Mouse (Mus musculus) kidney, adult 11 months (tissue): Measurements from ENCODE around the gene Lamtor1.
"Not testable (repeated sequence)": the region's sequence is repeated elsewhere in the genome, so short reads cannot be mapped to it uniquely, and the experiment has no call there.

Experiments used
- DNase-seq: peaks from one replicate; pipeline ENCODE4 v3.0.0; 2022

Lamtor1 gene

GRCm38 (mm10) chr7:101900331-101901097, 5.2 kb upstream of the Lamtor1 start:
- no peak for DNase-seq

GRCm38 (mm10) chr7:101901969-101902368, 3.7 kb upstream of the Lamtor1 start:
- no peak for DNase-seq

GRCm38 (mm10) chr7:101902846-101903245, 2.9 kb upstream of the Lamtor1 start:
- DNase-seq: no peak

GRCm38 (mm10) chr7:101906287-101906681, 580 bp downstream of the Lamtor1 start, which contains the start of gene Tomt:
Gene Tomt (minus strand): TSS chr7:101906359.
- DNase-seq: no peak

- no peak for DNase-seq
These were observed 992 bp downstream of the Lamtor1 start for GRCm38 (mm10) chr7:101906696-101907095.

- no peak for DNase-seq
These were observed 2.7 kb downstream of the Lamtor1 start for GRCm38 (mm10) chr7:101908367-101908766.

- peak; percentile 48 for DNase-seq
These were observed 4.4 kb downstream of the Lamtor1 start for GRCm38 (mm10) chr7:101910138-101910537.

GRCm38 (mm10) chr7:101911982-101912381, 6.3 kb downstream of the Lamtor1 start:
- DNase-seq: no peak

GRCm38 (mm10) chr7:101918071-101918470, 12.4 kb downstream of the Lamtor1 start:
- DNase-seq: no peak

GRCm38 (mm10) chr7:101925892-101926291, 20.2 kb downstream of the Lamtor1 start:
- not testable (repeated sequence) for DNase-seq

- DNase-seq: no peak
These were observed 22.4 kb downstream of the Lamtor1 start for GRCm38 (mm10) chr7:101928093-101928492.

- no peak for DNase-seq
These were observed 26.8 kb downstream of the Lamtor1 start for GRCm38 (mm10) chr7:101932551-101932950.

GRCm38 (mm10) chr7:101933300-101933699, 27.6 kb downstream of the Lamtor1 start:
- DNase-seq: no peak

- peak; percentile 99 for DNase-seq
These were observed 28.1 kb downstream of the Lamtor1 start, which contains the start of the genes Lrrc51 and Numa1 for GRCm38 (mm10) chr7:101933751-101934240. Gene Lrrc51 (minus strand): TSS chr7:101933895. Gene Numa1 (plus strand): TSS chr7:101934111.

GRCm38 (mm10) chr7:101935957-101936356, 30.3 kb downstream of the Lamtor1 start:
- DNase-seq: no peak

GRCm38 (mm10) chr7:101936996-101937395, 31.3 kb downstream of the Lamtor1 start:
- DNase-seq: no peak

- no peak for DNase-seq
These were observed 31.9 kb downstream of the Lamtor1 start for GRCm38 (mm10) chr7:101937569-101937968.

GRCm38 (mm10) chr7:101938348-101938747, 32.6 kb downstream of the Lamtor1 start:
- no peak for DNase-seq

- DNase-seq: peak; percentile 73
These were observed 34.1 kb downstream of the Lamtor1 start for GRCm38 (mm10) chr7:101939758-101940157.

GRCm38 (mm10) chr7:101949008-101949407, 43.3 kb downstream of the Lamtor1 start:
- not testable (repeated sequence) for DNase-seq

GRCm38 (mm10) chr7:101951648-101952047, 45.9 kb downstream of the Lamtor1 start:
- DNase-seq: no peak

GRCm38 (mm10) chr7:101952098-101952497, 46.4 kb downstream of the Lamtor1 start:
- DNase-seq: no peak

GRCm38 (mm10) chr7:101954163-101954562, 48.5 kb downstream of the Lamtor1 start:
- DNase-seq: no peak

GRCm38 (mm10) chr7:101955276-101955675, 49.6 kb downstream of the Lamtor1 start:
- no peak for DNase-seq
